Mouse (Mus musculus) ES-Bruce4 (cell line): ENCODE measurements around the gene Dis3l2. TPM values are rescaled to one million over a fixed set of nuclear protein-coding genes. Genes with fewer than 3 reads are reported as not detected.
A peak's percentile ranks its signal among the peaks of the same experiment; 100 is the strongest.

Experiments used
- H3K27ac ChIP-seq: 2 replicates; pipeline ENCODE4 v1.5.1; 2012; ENCODE audit warnings: low read length, inconsistent platforms; ENCODE audit not compliant: insufficient read depth
- H3K27me3 ChIP-seq: 2 replicates; pipeline ENCODE4 v1.6.1; 2012; ENCODE audit warnings: mild to moderate bottlenecking, low read length, inconsistent platforms; ENCODE audit not compliant: control insufficient read depth, poor library complexity, insufficient read depth, severe bottlenecking
- H3K36me3 ChIP-seq: 2 replicates; pipeline ENCODE4 v1.6.1; 2012; ENCODE audit warnings: inconsistent platforms, mild to moderate bottlenecking, low read length, moderate library complexity; ENCODE audit not compliant: control insufficient read depth, poor library complexity, insufficient read depth, severe bottlenecking
- H3K4me1 ChIP-seq: one replicate; pipeline ENCODE4 v1.8.1; 2011; ENCODE audit warnings: low read length; ENCODE audit not compliant: control insufficient read depth, insufficient read depth
- H3K4me3 ChIP-seq: 2 replicates; pipeline ENCODE4 v1.5.1; 2011; ENCODE audit warnings: low read depth, mild to moderate bottlenecking, low read length
- H3K9ac ChIP-seq: 2 replicates; pipeline ENCODE4 v1.6.1; 2012; ENCODE audit warnings: low read depth, mild to moderate bottlenecking, inconsistent platforms; ENCODE audit not compliant: poor library complexity, severe bottlenecking
- H3K9me3 ChIP-seq: replicated peaks from 2 replicates; pipeline ENCODE4 v1.6.1; 2012; ENCODE audit warnings: mild to moderate bottlenecking, low read length, inconsistent platforms; ENCODE audit not compliant: control insufficient read depth, poor library complexity, insufficient read depth, severe bottlenecking
- CTCF ChIP-seq: IDR thresholded peaks from one replicate; pipeline ENCODE4 v1.8.1; 2011; ENCODE audit warnings: low read depth, low read length
- EP300 ChIP-seq: IDR thresholded peaks from 2 replicates; pipeline ENCODE4 v1.6.1; 2011; ENCODE audit warnings: low read depth, low read length; ENCODE audit not compliant: insufficient read depth
- POLR2A ChIP-seq: IDR thresholded peaks from one replicate; pipeline ENCODE4 v1.8.1; 2011; ENCODE audit warnings: low read length; ENCODE audit not compliant: insufficient read depth
- polyA plus RNA-seq: library from polyadenylated mRNA; stranded (reverse); fragments of >200 nt; gene quantifications from 2 replicates; pipeline ENCODE4 v1.2.4, GENCODE M21; 2011; ENCODE audit warnings: low read depth; ENCODE audit not compliant: missing spikeins, insufficient read depth, insufficient read length

The Dis3l2 gene
- polyA plus RNA-seq: 19.6 and 21.0 TPM in 2 replicates

DNA sequence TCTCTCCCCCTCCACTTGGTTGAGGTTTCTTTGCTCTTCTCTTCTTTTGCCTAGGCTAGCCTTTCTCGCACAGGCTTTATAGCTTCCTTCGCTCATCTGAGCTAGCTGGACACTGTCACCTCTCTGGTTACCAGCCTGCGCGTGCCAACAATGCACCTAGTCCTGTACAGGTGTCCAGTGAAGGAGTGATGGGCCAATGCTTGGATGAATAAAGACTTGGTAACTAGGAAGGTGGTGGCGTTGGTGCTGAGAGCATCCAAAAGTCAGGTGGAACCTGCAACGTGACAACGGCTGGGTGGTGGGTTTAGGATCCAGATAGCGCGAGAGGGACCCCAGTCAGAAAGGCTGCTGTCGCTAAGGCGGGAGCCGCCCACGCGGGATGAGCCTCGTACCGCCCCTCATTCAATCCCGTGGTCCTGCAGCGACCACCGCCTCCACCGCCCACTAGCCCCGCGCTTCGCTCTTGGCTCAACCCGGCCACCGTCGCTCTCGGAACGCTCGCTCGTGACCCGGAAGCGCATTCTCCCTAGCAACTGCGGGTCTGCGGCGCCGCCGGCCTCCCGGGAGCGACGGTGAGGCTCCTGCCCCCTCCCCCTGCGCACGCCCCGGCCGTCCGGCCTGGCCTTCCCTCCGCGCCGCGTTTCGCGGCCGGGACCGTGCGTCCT, at the start of gene Dis3l2:
Dis3l2 (plus strand) TSS at position 509 of the 665 bp plus-strand sequence.
- Histone ChIP-seq H3K27ac (no peak within 1 kb of the TSS), H3K27me3 (no peaks in the 10 kb centered on the region), H3K36me3 (no peaks in the 10 kb centered on the region), H3K9ac (peak within 1 kb of the TSS; percentile 95), H3K4me1 (no peaks in the 10 kb centered on the region), H3K4me3 (peak within 1 kb of the TSS; percentile 63), H3K9me3 (no peaks in the 10 kb centered on the region)
- no peak for TF ChIP-seq POLR2A
- TF ChIP-seq CTCF: no peak
- peak; percentile 43; the same call in 1 of the 2 replicates for TF ChIP-seq EP300

GRCm38 (mm10) chr1:86657071-86657470, 46.5 kb upstream of the Dis3l2 start:
- Histone ChIP-seq H3K9ac (no peak overlapping the region), H3K27me3 (no peaks in the 10 kb centered on the region), H3K4me3 (no peak overlapping the region), H3K4me1 (no peaks in the 10 kb centered on the region), H3K36me3 (no peaks in the 10 kb centered on the region), H3K27ac (no peak overlapping the region), H3K9me3 (no peaks in the 10 kb centered on the region)
- TF ChIP-seq EP300: no peak
- no peak for TF ChIP-seq CTCF
- TF ChIP-seq POLR2A: no peak

DNA sequence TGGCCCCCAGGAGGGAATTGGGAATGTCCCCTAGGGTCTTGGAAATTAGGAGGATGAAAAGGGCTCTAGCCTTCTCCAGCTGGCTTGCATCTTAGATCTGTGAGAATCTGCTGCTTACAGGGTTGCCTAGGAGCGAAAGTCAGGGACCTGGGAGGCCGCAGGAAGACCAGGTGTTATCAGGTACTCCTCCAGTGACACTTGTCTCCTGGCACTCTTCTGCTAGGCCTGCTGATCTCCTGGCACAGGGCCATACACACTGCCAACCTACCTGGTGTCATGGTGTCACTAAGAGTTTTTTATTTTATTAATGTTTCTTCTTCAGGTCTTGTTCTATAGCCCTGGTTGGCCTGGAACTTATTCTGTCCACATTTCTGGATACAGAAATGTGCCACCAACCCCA, 38.5 kb upstream of the Dis3l2 start:
- H3K9me3 ChIP-seq: no peaks in the 10 kb centered on the region
- TF ChIP-seq POLR2A: no peak
- TF ChIP-seq EP300: no peak
- no peak for TF ChIP-seq CTCF
- no peaks in the 10 kb centered on the region for H3K4me1 ChIP-seq
- H3K27ac ChIP-seq: no peak overlapping the region
- no peak overlapping the region for H3K4me3 ChIP-seq
- no peaks in the 10 kb centered on the region; the same call in 1 of the 2 replicates for H3K27me3 ChIP-seq
- H3K36me3 ChIP-seq: no peaks in the 10 kb centered on the region
- H3K9ac ChIP-seq: no peak overlapping the region

DNA sequence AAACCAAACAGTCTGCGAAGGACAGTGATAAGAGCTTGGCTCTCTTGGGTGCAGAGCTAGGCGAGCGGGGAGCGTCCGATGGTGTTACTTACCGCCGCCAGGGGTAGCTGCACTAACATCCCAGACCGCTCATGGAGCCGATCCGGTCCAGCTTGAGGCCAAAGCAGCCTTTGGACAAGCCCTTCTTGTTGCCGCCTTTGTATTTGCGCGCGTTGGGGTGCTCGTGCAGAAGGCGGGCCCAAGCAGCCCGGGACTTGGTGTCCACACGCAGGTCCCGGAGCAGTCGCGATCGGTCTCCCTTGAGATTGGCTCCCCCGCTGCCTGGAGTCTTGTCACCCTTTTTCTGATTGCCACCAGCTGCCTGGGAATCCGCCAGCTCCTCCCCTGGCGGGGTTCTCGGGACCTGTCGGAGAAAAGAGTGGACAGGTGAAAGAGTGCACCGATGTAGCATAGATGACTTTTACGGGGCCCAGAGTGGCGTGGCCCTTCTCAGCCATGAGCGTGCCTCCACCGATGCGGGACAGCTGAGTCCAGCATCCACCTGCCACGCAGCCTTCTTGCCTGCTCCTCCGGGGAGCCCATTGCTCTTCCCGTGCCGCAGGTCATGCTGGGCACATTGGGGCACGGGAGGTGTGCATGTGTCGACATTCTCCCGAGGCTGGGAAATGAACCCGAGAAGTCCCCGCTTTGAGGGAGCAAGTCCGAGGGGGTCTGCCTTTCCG, 33.9 kb upstream of the Dis3l2 start:
- no peak overlapping the region for H3K27ac ChIP-seq
- H3K9ac ChIP-seq: peak overlapping the region; percentile 17
- H3K4me3 ChIP-seq: peak overlapping the region; percentile 68
- no peaks in the 10 kb centered on the region for H3K4me1 ChIP-seq
- no peaks in the 10 kb centered on the region for H3K9me3 ChIP-seq
- no peaks in the 10 kb centered on the region for H3K36me3 ChIP-seq
- peak; percentile 74 for TF ChIP-seq CTCF
- no peak for TF ChIP-seq POLR2A
- H3K27me3 ChIP-seq: peaks cover 3% of the 10 kb centered on the region; the same call in 1 of the 2 replicates

GRCm38 (mm10) chr1:86670279-86671038, 33.1 kb upstream of the Dis3l2 start, which contains the start of gene Nppc:
Nppc (minus strand) TSS chr1:86670571.
- H3K27me3 ChIP-seq: peaks cover 3% of the 10 kb centered on the region; the same call in 1 of the 2 replicates
- no peak within 1 kb of the TSS for H3K27ac ChIP-seq
- peak within 1 kb of the TSS; percentile 17 for H3K9ac ChIP-seq
- H3K4me3 ChIP-seq: peak within 1 kb of the TSS; percentile 68
- H3K4me1 ChIP-seq: no peaks in the 10 kb centered on the region
- TF ChIP-seq CTCF (peak; percentile 40), EP300 (no peak)
- no peaks in the 10 kb centered on the region for H3K9me3 ChIP-seq
- no peaks in the 10 kb centered on the region for H3K36me3 ChIP-seq
